Mouse (Mus musculus) ES-E14 (cell line): ENCODE results near the gene Lypd6.

Experiments used
- CHD2 ChIP-seq: IDR thresholded peaks from 2 replicates; pipeline ENCODE4 v1.6.1; 2014; ENCODE audit warnings: mild to moderate bottlenecking, low read depth, low read length, inconsistent platforms
- HCFC1 ChIP-seq: IDR thresholded peaks from 2 replicates; pipeline ENCODE4 v1.6.1; 2012; ENCODE audit warnings: low read length, inconsistent platforms, borderline replicate concordance; ENCODE audit not compliant: insufficient read depth
- ZC3H11A ChIP-seq: IDR thresholded peaks from 2 replicates; pipeline ENCODE4 v1.6.1; 2012; ENCODE audit warnings: low read depth, mild to moderate bottlenecking, inconsistent platforms, low read length, borderline replicate concordance
- ZNF384 ChIP-seq: IDR thresholded peaks from 2 replicates; pipeline ENCODE4 v1.6.1; 2012; ENCODE audit warnings: low read depth, low read length, inconsistent platforms

DNA sequence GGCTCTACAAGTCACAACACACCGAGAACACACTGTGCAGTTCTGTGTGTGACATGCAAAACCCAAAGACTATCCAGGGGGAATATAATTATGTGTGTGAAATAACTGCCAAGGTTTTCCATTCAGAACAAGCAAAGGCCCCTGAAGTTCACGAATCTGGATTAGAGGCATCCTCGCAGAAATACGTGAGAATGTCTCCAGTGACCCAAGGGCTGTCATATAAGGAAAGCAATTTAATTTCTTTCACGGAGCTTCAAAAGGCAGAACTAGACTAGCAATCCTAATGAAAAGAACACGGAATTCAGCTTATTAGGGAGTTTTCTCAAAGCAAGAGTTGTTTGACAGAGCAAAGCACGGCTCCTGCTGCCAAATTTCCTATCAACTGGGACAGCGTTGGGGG, 167.3 kb downstream of the Lypd6 start:
- TF ChIP-seq ZNF384 (no peak), HCFC1 (no peak), ZC3H11A (no peak), CHD2 (no peak)
